Mouse (Mus musculus) MEL (cell line): ENCODE results near the gene Srbd1. TPM values are rescaled to one million over a fixed set of nuclear protein-coding genes. Genes with fewer than 3 reads are reported as not detected.

Source experiments
- DNase-seq: peaks from one replicate; pipeline ENCODE4 v3.0.0; 2011; ENCODE audit warnings: low read depth, low spot score
- H3K27ac ChIP-seq: 2 replicates; pipeline ENCODE4 v1.5.1; 2012; ENCODE audit warnings: low read depth, mild to moderate bottlenecking, control low read depth, low read length, moderate library complexity; ENCODE audit not compliant: control insufficient read depth
- H3K27me3 ChIP-seq, 2 experiments: fragments of 150-350 bp in 1 of 2; sonication (generic) in 1 of 2; 2 replicates each; pipeline ENCODE4 v1.6.1; 2012; ENCODE audit warnings: low read length in 2 of 2, mild to moderate bottlenecking in 2 of 2, improper control_type of control experiment in 1 of 2, moderate library complexity in 1 of 2; ENCODE audit not compliant: insufficient read depth in 2 of 2, control insufficient read depth in 1 of 2
- H3K36me3 ChIP-seq, 2 experiments: 2 replicates each; pipeline ENCODE4 v1.6.1; 2012 to 2014; ENCODE audit warnings: low read length in 2 of 2, improper control_type of control experiment in 1 of 2, inconsistent platforms in 1 of 2, mild to moderate bottlenecking in 1 of 2; ENCODE audit not compliant: insufficient read depth in 2 of 2, control insufficient read depth in 1 of 2
- H3K4me1 ChIP-seq, 2 experiments: fragments of 150-350 bp in 1 of 2; sonication (generic) in 1 of 2; 2 replicates each; pipeline ENCODE4 v1.6.1; 2012; ENCODE audit warnings: low read length in 2 of 2, improper control_type of control experiment in 1 of 2, mild to moderate bottlenecking in 1 of 2; ENCODE audit not compliant: insufficient read depth in 2 of 2, control insufficient read depth in 1 of 2
- H3K4me3 ChIP-seq, 2 experiments: fragments of 150-350 bp in 1 of 2; sonication (generic) in 1 of 2; 2 replicates each; pipeline ENCODE4 v1.5.1; 2012; ENCODE audit warnings: low read depth in 2 of 2, low read length in 2 of 2, mild to moderate bottlenecking in 2 of 2, moderate library complexity in 2 of 2, control low read depth in 1 of 2, improper control_type of control experiment in 1 of 2; ENCODE audit not compliant: control insufficient read depth in 1 of 2, insufficient read depth in 1 of 2
- H3K79me2 ChIP-seq: 2 replicates; pipeline ENCODE4 v1.6.1; 2012; ENCODE audit warnings: mild to moderate bottlenecking, low read length, moderate library complexity; ENCODE audit not compliant: control insufficient read depth, poor library complexity, insufficient read depth
- H3K9ac ChIP-seq: 2 replicates; pipeline ENCODE4 v1.6.1; 2012; ENCODE audit warnings: low read depth, mild to moderate bottlenecking, control low read depth, low read length, moderate library complexity; ENCODE audit not compliant: control insufficient read depth, poor library complexity, severe bottlenecking
- H3K9me3 ChIP-seq: fragments of 150-350 bp; sonication (generic); replicated peaks from 2 replicates; pipeline ENCODE4 v1.6.1; 2012; ENCODE audit warnings: mild to moderate bottlenecking, low read length, improper control_type of control experiment, moderate library complexity; ENCODE audit not compliant: insufficient read depth
- BHLHE40 ChIP-seq: IDR thresholded peaks from 2 replicates; pipeline ENCODE4 v1.6.1; 2012; ENCODE audit warnings: low read depth, mild to moderate bottlenecking, inconsistent platforms, low read length, improper control_type of control experiment, borderline replicate concordance
- CHD1 ChIP-seq: IDR thresholded peaks from 2 replicates; pipeline ENCODE4 v1.6.1; 2012; ENCODE audit warnings: low read depth, mild to moderate bottlenecking, inconsistent platforms, low read length, improper control_type of control experiment
- CHD2 ChIP-seq: IDR thresholded peaks from 2 replicates; pipeline ENCODE4 v1.6.1; 2011; ENCODE audit warnings: low read length, improper control_type of control experiment
- E2F4 ChIP-seq: IDR thresholded peaks from 2 replicates; pipeline ENCODE4 v1.6.1; 2011; ENCODE audit warnings: low read depth, low read length, improper control_type of control experiment, borderline replicate concordance
- EP300 ChIP-seq, 2 experiments: IDR thresholded peaks; 2 replicates each; pipeline ENCODE4 v1.6.1; 2011; ENCODE audit warnings: improper control_type of control experiment in 2 of 2, low read length in 2 of 2, low read depth in 1 of 2, mild to moderate bottlenecking in 1 of 2
- ETS1 ChIP-seq: IDR thresholded peaks from 2 replicates; pipeline ENCODE4 v1.6.1; 2012; ENCODE audit warnings: low read depth, mild to moderate bottlenecking, inconsistent platforms, low read length, improper control_type of control experiment, moderate library complexity
- HCFC1 ChIP-seq: IDR thresholded peaks from 2 replicates; pipeline ENCODE4 v1.6.1; 2012; ENCODE audit warnings: low read depth, mild to moderate bottlenecking, inconsistent platforms, low read length, improper control_type of control experiment, moderate library complexity
- JUND ChIP-seq: IDR thresholded peaks from 2 replicates; pipeline ENCODE4 v1.6.1; 2011; ENCODE audit warnings: low read depth, mild to moderate bottlenecking, improper control_type of control experiment, low read length
- KAT2A ChIP-seq: conservative IDR thresholded peaks from 2 replicates; pipeline ENCODE4 v1.6.1; 2012; ENCODE audit warnings: low read depth, low read length, improper control_type of control experiment, inconsistent platforms
- MAZ ChIP-seq: IDR thresholded peaks from 2 replicates; pipeline ENCODE4 v1.6.1; 2012; ENCODE audit warnings: low read depth, mild to moderate bottlenecking, inconsistent platforms, low read length, improper control_type of control experiment
- MEF2A ChIP-seq: IDR thresholded peaks from 2 replicates; pipeline ENCODE4 v1.6.1; 2014; ENCODE audit warnings: low read depth, mild to moderate bottlenecking, inconsistent platforms, low read length, improper control_type of control experiment; ENCODE audit not compliant: poor library complexity, insufficient replicate concordance, severe bottlenecking; ENCODE audit errors: extremely low read depth
- MXI1 ChIP-seq: IDR thresholded peaks from 2 replicates; pipeline ENCODE4 v1.6.1; 2011; ENCODE audit warnings: mild to moderate bottlenecking, low read depth, low read length, improper control_type of control experiment
- MYC ChIP-seq: IDR thresholded peaks from 2 replicates; pipeline ENCODE4 v1.6.1; 2011; ENCODE audit warnings: low read depth, mild to moderate bottlenecking, low read length, improper control_type of control experiment, moderate library complexity
- NELFE ChIP-seq: IDR thresholded peaks from 2 replicates; pipeline ENCODE4 v1.6.1; 2011; ENCODE audit warnings: low read depth, low read length, improper control_type of control experiment
- NRF1 ChIP-seq: IDR thresholded peaks from 2 replicates; pipeline ENCODE4 v1.6.1; 2014; ENCODE audit warnings: low read depth, mild to moderate bottlenecking, inconsistent platforms, low read length, improper control_type of control experiment, moderate library complexity; ENCODE audit not compliant: poor library complexity, insufficient read depth, severe bottlenecking
- RAD21 ChIP-seq: IDR thresholded peaks from 2 replicates; pipeline ENCODE4 v1.6.1; 2011; ENCODE audit warnings: mild to moderate bottlenecking, low read depth, low read length, improper control_type of control experiment
- RCOR1 ChIP-seq: IDR thresholded peaks from 2 replicates; pipeline ENCODE4 v1.6.1; 2012; ENCODE audit warnings: low read depth, mild to moderate bottlenecking, inconsistent platforms, low read length, improper control_type of control experiment
- SIN3A ChIP-seq: IDR thresholded peaks from 2 replicates; pipeline ENCODE4 v1.6.1; 2012; ENCODE audit warnings: low read length, improper control_type of control experiment, inconsistent platforms
- TAL1 ChIP-seq: IDR thresholded peaks from 2 replicates; pipeline ENCODE4 v1.6.1; 2012; ENCODE audit warnings: mild to moderate bottlenecking, inconsistent platforms, low read length, moderate library complexity, mixed read lengths
- TBP ChIP-seq: IDR thresholded peaks from 2 replicates; pipeline ENCODE4 v1.8.0; 2011; ENCODE audit warnings: low read depth, low read length, improper control_type of control experiment
- TCF12 ChIP-seq: IDR thresholded peaks from 2 replicates; pipeline ENCODE4 v1.6.1; 2014; ENCODE audit warnings: low read depth, mild to moderate bottlenecking, inconsistent platforms, low read length, improper control_type of control experiment, moderate library complexity
- UBTF ChIP-seq: IDR thresholded peaks from 2 replicates; pipeline ENCODE4 v1.6.1; 2012; ENCODE audit warnings: low read depth, mild to moderate bottlenecking, inconsistent platforms, low read length, improper control_type of control experiment, moderate library complexity, borderline replicate concordance; ENCODE audit not compliant: insufficient read depth
- USF1 ChIP-seq: IDR thresholded peaks from 2 replicates; pipeline ENCODE4 v1.6.1; 2014; ENCODE audit warnings: low read depth, mild to moderate bottlenecking, inconsistent platforms, low read length, improper control_type of control experiment, moderate library complexity
- USF2 ChIP-seq, 2 experiments: IDR thresholded peaks; 2 replicates each; pipeline ENCODE4 v1.6.1; 2011 to 2012; ENCODE audit warnings: improper control_type of control experiment in 2 of 2, low read length in 2 of 2, borderline replicate concordance in 1 of 2, inconsistent platforms in 1 of 2, low read depth in 1 of 2, mild to moderate bottlenecking in 1 of 2; ENCODE audit not compliant: insufficient read depth in 1 of 2
- ZC3H11A ChIP-seq: IDR thresholded peaks from 2 replicates; pipeline ENCODE4 v1.6.1; 2012; ENCODE audit warnings: low read depth, mild to moderate bottlenecking, inconsistent platforms, low read length, improper control_type of control experiment
- ZKSCAN1 ChIP-seq: IDR thresholded peaks from 2 replicates; pipeline ENCODE4 v1.6.1; 2012; ENCODE audit warnings: low read depth, mild to moderate bottlenecking, inconsistent platforms, low read length, improper control_type of control experiment, moderate library complexity
- ZMIZ1 ChIP-seq: IDR thresholded peaks from 2 replicates; pipeline ENCODE4 v1.6.1; 2012; ENCODE audit warnings: low read depth, mild to moderate bottlenecking, inconsistent platforms, low read length, improper control_type of control experiment, moderate library complexity
- polyA plus RNA-seq, 2 experiments: library from polyadenylated mRNA; stranded (reverse) in 1 of 2; unstranded in 1 of 2; fragments of >175 nt in 1 of 2; fragments of >200 nt in 1 of 2; gene quantifications; 2 replicates each; pipeline versions ENCODE4 v1.2.1 to v1.2.4; 2012; ENCODE audit warnings: low replicate concordance in 2 of 2, low read depth in 1 of 2; ENCODE audit not compliant: insufficient read length in 2 of 2, insufficient read depth in 1 of 2, missing spikeins in 1 of 2
- total RNA-seq: library from RNA; depleted of rRNA; stranded (reverse); fragments of 300-350 nt; gene quantifications from 2 replicates; pipeline ENCODE4 v1.2.3, GENCODE M21; 2012

The Srbd1 gene
- total and polyA plus RNA-seq, 3 experiments, result 14.9 to 30.5 TPM; not detected in 1

- Histone ChIP-seq H3K9ac (no peak overlapping the region), H3K4me1 (0 out of 4 replicates have a peak, but pooled peaks cover 0 to 4% of the 10 kb centered on the region in 2 experiments), H3K79me2 (no peaks in the 10 kb centered on the region), H3K36me3 (no peaks in the 10 kb centered on the region), H3K9me3 (no peaks in the 10 kb centered on the region), H3K27me3 (no peaks in the 10 kb centered on the region), H3K4me3 (no peak overlapping the region), H3K27ac (no peak overlapping the region)
- no peak for TF ChIP-seq E2F4
- no peak for TF ChIP-seq ZC3H11A
- TF ChIP-seq HCFC1, result no peak
- TF ChIP-seq BHLHE40, result no peak
- no peak for TF ChIP-seq TBP
- no peak for TF ChIP-seq CHD2
- no peak for TF ChIP-seq MAZ
- no peak for TF ChIP-seq RAD21
- no peak for TF ChIP-seq SIN3A
- TF ChIP-seq TCF12, result no peak
- TF ChIP-seq CHD1, result no peak
- no peak for TF ChIP-seq ETS1
- no peak for TF ChIP-seq MXI1
- TF ChIP-seq ZKSCAN1, result no peak
- TF ChIP-seq UBTF, result no peak
- TF ChIP-seq NELFE, result no peak
- no peak for TF ChIP-seq TAL1
- DNase-seq, result no peak
These were observed 173.9 kb downstream of the Srbd1 start for GRCm38 (mm10) chr17:85971120-85971519.

GRCm38 (mm10) chr17:85961653-85962052, 183.3 kb downstream of the Srbd1 start:
- Histone ChIP-seq H3K9ac (no peak overlapping the region), H3K4me1 (no peaks in the 10 kb centered on the region), H3K27ac (no peak overlapping the region), H3K4me3 (no peak overlapping the region), H3K36me3 (no peaks in the 10 kb centered on the region), H3K27me3 (peaks cover 0 to 2% of the 10 kb centered on the region in 2 experiments; a peak in 3 of 4 replicates), H3K9me3 (no peaks in the 10 kb centered on the region), H3K79me2 (no peaks in the 10 kb centered on the region)
- no peak for TF ChIP-seq RCOR1
- TF ChIP-seq NRF1, result no peak
- no peak for TF ChIP-seq KAT2A
- TF ChIP-seq HCFC1, result no peak
- TF ChIP-seq ZKSCAN1, result no peak
- no peak for TF ChIP-seq MYC
- TF ChIP-seq USF2 (IDR thresholded peaks at IDR 0.05; ENCODE audit: borderline replicate concordance in 1 of 2, insufficient read depth in 1 of 2, low read depth in 1 of 2, low read length in 2 of 2), result no peak
- no peak for TF ChIP-seq ZMIZ1
- TF ChIP-seq EP300 (IDR thresholded peaks at IDR 0.05; ENCODE audit: low read depth in 1 of 2, low read length in 2 of 2), result no peak
- TF ChIP-seq USF1, result no peak
- TF ChIP-seq MXI1, result no peak
- TF ChIP-seq JUND, result no peak
- no peak for TF ChIP-seq MEF2A
- DNase-seq, result no peak
